Mouse (Mus musculus): ENCODE data around the gene Exosc3. TPM values are rescaled to one million over a fixed set of nuclear protein-coding genes. Genes with fewer than 3 reads are reported as not detected.
A peak's percentile ranks its signal among the peaks of the same experiment; 100 is the strongest.
"Not testable (repeated sequence)": the region's sequence is repeated elsewhere in the genome, so short reads cannot be mapped to it uniquely, and the experiment has no call there.

Gene Exosc3
- 174 and 184 TPM in 2 replicates for total RNA-seq (2012; rRNA removed)
- polyA plus RNA-seq (2012; ENCODE audit: insufficient read depth in 1 of 2, insufficient read length in 2 of 2, low read depth in 1 of 2, low replicate concordance in 2 of 2, missing spikeins in 1 of 2), result 100 to 1,000 TPM in 1 of 2 experiments, not detected in 1; 166 TPM

GRCm38 (mm10) chr4:45342286-45343155 is at the start of gene Exosc3:
Gene Exosc3, minus strand, starts transcription at chr4:45342732.
- Histone ChIP-seq H3K36me3 (ENCODE audit: control insufficient read depth in 1 of 2, insufficient read depth in 2 of 2, low read length in 2 of 2) (peaks cover 2 to 13% of the 10 kb centered on the region in 2 experiments), H3K9ac (ENCODE audit: control insufficient read depth, low read depth, low read length, poor library complexity, severe bottlenecking) (peak within 1 kb of the TSS; percentile 93), H3K4me1 (ENCODE audit: control insufficient read depth in 1 of 2, insufficient read depth in 2 of 2, low read length in 2 of 2) (peaks cover 8 to 14% of the 10 kb centered on the region in 2 experiments), H3K4me3 (ENCODE audit: control insufficient read depth in 1 of 2, insufficient read depth in 1 of 2, low read depth in 2 of 2, low read length in 2 of 2) (peak within 1 kb of the TSS; percentile 95 to 96), H3K27me3 (ENCODE audit: control insufficient read depth in 1 of 2, insufficient read depth in 2 of 2, low read length in 2 of 2) (peaks cover 0 to 1% of the 10 kb centered on the region in 2 experiments; a peak in 1 of 4 replicates), H3K79me2 (ENCODE audit: control insufficient read depth, insufficient read depth, low read length, poor library complexity) (peaks cover 25% of the 10 kb centered on the region), H3K9me3 (replicated peaks; ENCODE audit: insufficient read depth, low read length) (no peaks in the 10 kb centered on the region), H3K27ac (ENCODE audit: control insufficient read depth, low read depth, low read length) (peak within 1 kb of the TSS; percentile 66)
- TF ChIP-seq GABPA (IDR thresholded peaks at IDR 0.05; ENCODE audit: low read depth, low read length) (no peak), E2F4 (IDR thresholded peaks at IDR 0.05; ENCODE audit: borderline replicate concordance, low read depth, low read length) (no peak), UBTF (IDR thresholded peaks at IDR 0.05; ENCODE audit: borderline replicate concordance, insufficient read depth, low read depth, low read length) (peak; percentile 29; the same call in 1 of the 2 replicates), ZKSCAN1 (IDR thresholded peaks at IDR 0.05; ENCODE audit: low read depth, low read length) (0 out of 2 replicates have a peak, but pooled peaks have one; percentile 40), NRF1 (IDR thresholded peaks at IDR 0.05; ENCODE audit: insufficient read depth, low read depth, low read length, poor library complexity, severe bottlenecking) (peak; percentile 54), KAT2A (conservative IDR thresholded peaks at IDR 0.05; ENCODE audit: low read depth, low read length) (no peak), CTCF (IDR thresholded peaks at IDR 0.05 in 2 of 3, conservative IDR thresholded peaks at IDR 0.05 in 1 of 3; ENCODE audit: control insufficient read depth in 1 of 3, insufficient read depth in 1 of 3, low read depth in 2 of 3, low read length in 3 of 3, poor library complexity in 1 of 3, severe bottlenecking in 1 of 3) (no peak)
- DNase-seq (ENCODE audit: low read depth, low spot score), result peak; percentile 65

GRCm38 (mm10) chr4:45392099-45392498 is 49.6 kb upstream of the Exosc3 start:
- Histone ChIP-seq H3K36me3 (ENCODE audit: control insufficient read depth in 1 of 2, insufficient read depth in 2 of 2, low read length in 2 of 2) (peaks cover 0 to 10% of the 10 kb centered on the region in 2 experiments; a peak in 2 of 4 replicates), H3K27ac (ENCODE audit: control insufficient read depth, low read depth, low read length) (no peak overlapping the region), H3K4me1 (ENCODE audit: control insufficient read depth in 1 of 2, insufficient read depth in 2 of 2, low read length in 2 of 2) (peaks cover 0 to 16% of the 10 kb centered on the region in 2 experiments; a peak in 2 of 4 replicates), H3K27me3 (ENCODE audit: control insufficient read depth in 1 of 2, insufficient read depth in 2 of 2, low read length in 2 of 2) (no peaks in the 10 kb centered on the region), H3K4me3 (ENCODE audit: control insufficient read depth in 1 of 2, insufficient read depth in 1 of 2, low read depth in 2 of 2, low read length in 2 of 2) (no peak overlapping the region), H3K79me2 (ENCODE audit: control insufficient read depth, insufficient read depth, low read length, poor library complexity) (no peaks in the 10 kb centered on the region), H3K9ac (ENCODE audit: control insufficient read depth, low read depth, low read length, poor library complexity, severe bottlenecking) (no peak overlapping the region), H3K9me3 (replicated peaks; ENCODE audit: insufficient read depth, low read length) (no peaks in the 10 kb centered on the region)
- no peak for DNase-seq (ENCODE audit: low read depth, low spot score)
- TF ChIP-seq CTCF (IDR thresholded peaks at IDR 0.05 in 2 of 3, conservative IDR thresholded peaks at IDR 0.05 in 1 of 3; ENCODE audit: control insufficient read depth in 1 of 3, insufficient read depth in 1 of 3, low read depth in 2 of 3, low read length in 3 of 3, poor library complexity in 1 of 3, severe bottlenecking in 1 of 3), result peak; percentile 20 to 27 (median 25); a peak in 5 of 6 replicates
- TF ChIP-seq USF2 (IDR thresholded peaks at IDR 0.05; ENCODE audit: borderline replicate concordance in 1 of 2, insufficient read depth in 1 of 2, low read depth in 1 of 2, low read length in 2 of 2), result no peak

- not testable (repeated sequence) for H3K36me3 ChIP-seq (ENCODE audit: control insufficient read depth in 1 of 2, insufficient read depth in 2 of 2, low read length in 2 of 2); H3K4me3 ChIP-seq (ENCODE audit: control insufficient read depth in 1 of 2, insufficient read depth in 1 of 2, low read depth in 2 of 2, low read length in 2 of 2); DNase-seq (ENCODE audit: low read depth, low spot score); H3K4me1 ChIP-seq (ENCODE audit: control insufficient read depth in 1 of 2, insufficient read depth in 2 of 2, low read length in 2 of 2); H3K9ac ChIP-seq (ENCODE audit: control insufficient read depth, low read depth, low read length, poor library complexity, severe bottlenecking); H3K9me3 ChIP-seq (replicated peaks; ENCODE audit: insufficient read depth, low read length); H3K79me2 ChIP-seq (ENCODE audit: control insufficient read depth, insufficient read depth, low read length, poor library complexity); H3K27ac ChIP-seq (ENCODE audit: control insufficient read depth, low read depth, low read length); H3K27me3 ChIP-seq (ENCODE audit: control insufficient read depth in 1 of 2, insufficient read depth in 2 of 2, low read length in 2 of 2)
Observed at GRCm38 (mm10) chr4:45387296-45387695, 44.8 kb upstream of the Exosc3 start.

- H3K27ac ChIP-seq (ENCODE audit: control insufficient read depth, low read depth, low read length); H3K79me2 ChIP-seq (ENCODE audit: control insufficient read depth, insufficient read depth, low read length, poor library complexity): not testable (repeated sequence)
Observed at GRCm38 (mm10) chr4:45382133-45382532, 39.6 kb upstream of the Exosc3 start.

GRCm38 (mm10) chr4:45380903-45381580 is 38.5 kb upstream of the Exosc3 start:
- H3K27me3 ChIP-seq (ENCODE audit: control insufficient read depth in 1 of 2, insufficient read depth in 2 of 2, low read length in 2 of 2); H3K4me3 ChIP-seq (ENCODE audit: control insufficient read depth in 1 of 2, insufficient read depth in 1 of 2, low read depth in 2 of 2, low read length in 2 of 2); DNase-seq (ENCODE audit: low read depth, low spot score); H3K27ac ChIP-seq (ENCODE audit: control insufficient read depth, low read depth, low read length); H3K4me1 ChIP-seq (ENCODE audit: control insufficient read depth in 1 of 2, insufficient read depth in 2 of 2, low read length in 2 of 2); H3K36me3 ChIP-seq (ENCODE audit: control insufficient read depth in 1 of 2, insufficient read depth in 2 of 2, low read length in 2 of 2); H3K79me2 ChIP-seq (ENCODE audit: control insufficient read depth, insufficient read depth, low read length, poor library complexity); H3K9me3 ChIP-seq (replicated peaks; ENCODE audit: insufficient read depth, low read length); H3K9ac ChIP-seq (ENCODE audit: control insufficient read depth, low read depth, low read length, poor library complexity, severe bottlenecking): not testable (repeated sequence)

More at GRCm38 (mm10) chr4:45382133-45382532, 39.6 kb upstream of the Exosc3 start:
- not testable (repeated sequence) for H3K36me3 ChIP-seq (ENCODE audit: control insufficient read depth in 1 of 2, insufficient read depth in 2 of 2, low read length in 2 of 2); DNase-seq (ENCODE audit: low read depth, low spot score); H3K27me3 ChIP-seq (ENCODE audit: control insufficient read depth in 1 of 2, insufficient read depth in 2 of 2, low read length in 2 of 2); H3K9ac ChIP-seq (ENCODE audit: control insufficient read depth, low read depth, low read length, poor library complexity, severe bottlenecking); H3K4me3 ChIP-seq (ENCODE audit: control insufficient read depth in 1 of 2, insufficient read depth in 1 of 2, low read depth in 2 of 2, low read length in 2 of 2); H3K4me1 ChIP-seq (ENCODE audit: control insufficient read depth in 1 of 2, insufficient read depth in 2 of 2, low read length in 2 of 2); H3K9me3 ChIP-seq (replicated peaks; ENCODE audit: insufficient read depth, low read length)

All from MEL (cell line).